Comparison of ENCODE assay signal across 21 mouse cellular contexts in genomic region chr14:55279322-55280069, GRCm38 (mm10). TPM values are rescaled to one million over a fixed set of nuclear protein-coding genes. Genes with fewer than 3 reads are reported as not detected.
DNase-seq lines count a peak whose midpoint lies in the region; ATAC-seq lines count a peak whose summit lies in the region.
"Had no signal": no experiment of that assay in that cellular context is flagged by ENCODE, and none has a peak within 500 bp of the region (broad histone marks: within the 10 kb centered on the region; RNA-seq: fewer than 3 reads in every experiment).

No protein-coding gene starts in this region.

- peak; percentile 13 for DNase-seq in embryonic facial prominence, embryonic 11.5 days (ENCODE audit: low spot score)
- no peak for DNase-seq in embryonic facial prominence, embryonic 10.5 days (ENCODE audit: low spot score)
- peak; percentile 93 for DNase-seq in A20 (ENCODE audit: low read depth, low spot score)
- DNase-seq in forelimb bud, embryonic 11.5 days (ENCODE audit: low read depth, low spot score) = peak; percentile 55
- no peak for DNase-seq in urinary bladder, postnatal 4 days (ENCODE audit: low spot score in 2 of 2)
- DNase-seq in layer of hippocampus, adult 9-10 months (ENCODE audit: low spot score) = no peak
- no peak for DNase-seq in spleen, adult 18-20 months
- DNase-seq: adrenal gland, adult 2 months; cerebellum, adult 9-11 months; kidney, postnatal 14 days; lung, postnatal 10 days had no signal

- no peaks in the 10 kb centered on the region for H3K9me3 ChIP-seq in embryonic facial prominence, embryonic 11.5 days (replicated peaks; ENCODE audit: control insufficient read depth, low read length)
- H3K9me3 ChIP-seq in embryonic facial prominence, embryonic 10.5 days = no peaks in the 10 kb centered on the region
- no peaks in the 10 kb centered on the region for H3K9me3 ChIP-seq in limb, embryonic 13.5 days
- H3K9me3 ChIP-seq: embryonic facial prominence, embryonic 15.5 days; heart, embryonic 10.5 days; midbrain, embryonic 13.5 days had no signal

- no peaks in the 10 kb centered on the region for H3K27me3 ChIP-seq in embryonic facial prominence, embryonic 11.5 days (ENCODE audit: control insufficient read depth, insufficient read depth, low read length)
- no peaks in the 10 kb centered on the region for H3K27me3 ChIP-seq in embryonic facial prominence, embryonic 10.5 days (replicated peaks; ENCODE audit: low read depth, poor library complexity, severe bottlenecking)
- no peaks in the 10 kb centered on the region for H3K27me3 ChIP-seq in limb, embryonic 13.5 days
- H3K27me3 ChIP-seq: embryonic facial prominence, embryonic 15.5 days; midbrain, embryonic 13.5 days had no signal

- H3K36me3 ChIP-seq in embryonic facial prominence, embryonic 11.5 days (replicated peaks; ENCODE audit: control insufficient read depth, insufficient read depth, low read depth, low read length) = no peaks in the 10 kb centered on the region
- no peaks in the 10 kb centered on the region for H3K36me3 ChIP-seq in embryonic facial prominence, embryonic 10.5 days (replicated peaks)
- H3K36me3 ChIP-seq in limb, embryonic 13.5 days = no peaks in the 10 kb centered on the region
- H3K36me3 ChIP-seq: embryonic facial prominence, embryonic 15.5 days; heart, embryonic 10.5 days; midbrain, embryonic 13.5 days had no signal

- ATAC-seq in embryonic facial prominence, embryonic 11.5 days (replicated peaks; ENCODE audit: insufficient number of reproducible peaks, low FRiP score, low TSS enrichment, low read depth) = no peak
- peak; percentile 57; the same call in 1 of the 2 replicates for ATAC-seq in limb, embryonic 13.5 days (ENCODE audit: low FRiP score, low read depth)
- ATAC-seq: CD4-positive, CD25-positive, alpha-beta regulatory T cell, adult 4 months; forebrain, embryonic 16.5 days; midbrain, embryonic 13.5 days had no signal

- no peak overlapping the region for H3K27ac ChIP-seq in embryonic facial prominence, embryonic 11.5 days (replicated peaks; ENCODE audit: low read depth, low read length)
- no peak overlapping the region for H3K27ac ChIP-seq in embryonic facial prominence, embryonic 10.5 days (replicated peaks)
- H3K27ac ChIP-seq in limb, embryonic 13.5 days = no peak overlapping the region
- H3K27ac ChIP-seq: embryonic facial prominence, embryonic 15.5 days; heart, embryonic 10.5 days; liver, embryonic 14.5 days; midbrain, embryonic 13.5 days had no signal

- H3K4me2 ChIP-seq in embryonic facial prominence, embryonic 11.5 days (ENCODE audit: low read depth, low read length) = no peak overlapping the region
- no peak overlapping the region for H3K4me2 ChIP-seq in limb, embryonic 13.5 days (replicated peaks)
- H3K4me2 ChIP-seq: embryonic facial prominence, embryonic 15.5 days; midbrain, embryonic 13.5 days had no signal

- H3K9ac ChIP-seq in embryonic facial prominence, embryonic 11.5 days (replicated peaks; ENCODE audit: low read length) = no peak overlapping the region
- H3K9ac ChIP-seq in limb, embryonic 13.5 days = no peak overlapping the region
- H3K9ac ChIP-seq: embryonic facial prominence, embryonic 15.5 days; liver, embryonic 14.5 days; midbrain, embryonic 13.5 days had no signal

- WGBS in embryonic facial prominence, embryonic 11.5 days = 75% methylated on average over 7 of the region's 7 CpGs
- WGBS in embryonic facial prominence, embryonic 10.5 days = 78% methylated on average over 7 of the region's 7 CpGs
- WGBS in limb, embryonic 13.5 days = 61% methylated on average over 7 of the region's 7 CpGs

- H3K4me3 ChIP-seq in embryonic facial prominence, embryonic 11.5 days (ENCODE audit: low read depth, low read length) = no peak overlapping the region
- H3K4me3 ChIP-seq in embryonic facial prominence, embryonic 10.5 days = no peak overlapping the region
- H3K4me3 ChIP-seq in limb, embryonic 13.5 days = no peak overlapping the region
- H3K4me3 ChIP-seq: embryonic facial prominence, embryonic 15.5 days; heart, embryonic 10.5 days; midbrain, embryonic 13.5 days; myocyte had no signal

- no peaks in the 10 kb centered on the region for H3K4me1 ChIP-seq in embryonic facial prominence, embryonic 11.5 days (ENCODE audit: control insufficient read depth, insufficient read depth, low read length)
- peaks cover 3% of the 10 kb centered on the region; the same call in 1 of the 2 replicates for H3K4me1 ChIP-seq in embryonic facial prominence, embryonic 10.5 days
- H3K4me1 ChIP-seq in limb, embryonic 13.5 days = peaks cover 8% of the 10 kb centered on the region; the same call in 1 of the 2 replicates
- H3K4me1 ChIP-seq: embryonic facial prominence, embryonic 15.5 days; midbrain, embryonic 13.5 days had no signal

RNA-seq across cellular contexts. Expression of gene Dhrs2, which starts 57.7 kb away (rescaled TPM):
- polyA plus RNA-seq in embryonic facial prominence, embryonic 11.5 days (2014; fragmentation: Nextera tagmentation; extraction: Ambion mirVana) = 0.52 TPM in 1 of 2 replicates, not detected in the other
- polyA plus RNA-seq in embryonic facial prominence, embryonic 10.5 days (2016; fragmentation: Nextera tagmentation; extraction: Ambion mirVana) = not detected in 2 replicates
- polyA plus RNA-seq in limb, embryonic 13.5 days (2015; fragmentation: Nextera tagmentation; extraction: Ambion mirVana) = 0.67 and 1.3 TPM in 2 replicates
- polyA plus RNA-seq: adrenal gland, adult 2 months; CD4-positive, CD25-positive, alpha-beta regulatory T cell, adult 4 months; forebrain, embryonic 16.5 days; heart, embryonic 10.5 days; heart, postnatal 0 days; hindbrain, embryonic 11.5 days; myocyte had no signal

Comparison
In these comparisons a context has a peak if more than half of its experiments do, and no peak if none do; other contexts are left out.
1. DNase-seq: peak in embryonic facial prominence, embryonic 11.5 days (single experiment), A20 (single experiment) and forelimb bud, embryonic 11.5 days (single experiment); none in embryonic facial prominence, embryonic 10.5 days (single experiment), urinary bladder, postnatal 4 days (0 of 2), layer of hippocampus, adult 9-10 months (single experiment) and spleen, adult 18-20 months (0 of 2).